Mouse (Mus musculus) heart, embryonic 14.5 days (tissue): Measurements from ENCODE around the gene Magi2. TPM values are rescaled to one million over a fixed set of nuclear protein-coding genes. Genes with fewer than 3 reads are reported as not detected.

Source experiments
- ATAC-seq: fragments of 200-750 bp; cut with Nextera tagmentation; 2 replicates; pipeline ENCODE4 v1.8.0; 2017; ENCODE audit warnings: low read depth, moderate TSS enrichment; ENCODE audit not compliant: insufficient number of reproducible peaks, insufficient read depth, low FRiP score
- H3K27ac ChIP-seq, 2 experiments: fragments of 200-500 bp in 1 of 2; fragments of 300-500 bp in 1 of 2; sonication (generic) in 1 of 2; replicated peaks in 1 of 2; 2 replicates each; pipeline ENCODE4 v1.5.1; 2012 to 2014; ENCODE audit warnings: low read depth in 2 of 2, low read length in 2 of 2, control low read depth in 1 of 2, mild to moderate bottlenecking in 1 of 2, mixed read lengths in 1 of 2; ENCODE audit not compliant: control insufficient read depth in 1 of 2, insufficient read depth in 1 of 2
- H3K27me3 ChIP-seq: fragments of 300-500 bp; sonication (generic); 2 replicates; pipeline ENCODE4 v1.6.1; 2014; ENCODE audit warnings: mild to moderate bottlenecking, low read length, control low read depth; ENCODE audit not compliant: control insufficient read depth, insufficient read depth
- H3K36me3 ChIP-seq: fragments of 300-500 bp; sonication (generic); 2 replicates; pipeline ENCODE4 v1.6.1; 2014; ENCODE audit warnings: mild to moderate bottlenecking, control low read depth, low read length, mixed read lengths; ENCODE audit not compliant: control insufficient read depth, insufficient read depth
- H3K4me1 ChIP-seq, 2 experiments: fragments of 200-500 bp in 1 of 2; fragments of 300-500 bp in 1 of 2; sonication (generic) in 1 of 2; 2 replicates each; pipeline ENCODE4 v1.6.1; 2012 to 2014; ENCODE audit warnings: low read length in 2 of 2, control low read depth in 1 of 2, mixed read lengths in 1 of 2; ENCODE audit not compliant: control insufficient read depth in 2 of 2, insufficient read depth in 2 of 2
- H3K4me2 ChIP-seq: fragments of 300-500 bp; sonication (generic); 2 replicates; pipeline ENCODE4 v1.6.1; 2014; ENCODE audit warnings: mild to moderate bottlenecking, low read length
- H3K4me3 ChIP-seq, 2 experiments: fragments of 200-500 bp in 1 of 2; fragments of 300-500 bp in 1 of 2; sonication (generic) in 1 of 2; 2 replicates each; pipeline ENCODE4 v1.5.1; 2012 to 2014; ENCODE audit warnings: low read length in 2 of 2, mild to moderate bottlenecking in 2 of 2, control low read depth in 1 of 2, low read depth in 1 of 2, moderate library complexity in 1 of 2; ENCODE audit not compliant: control insufficient read depth in 1 of 2, insufficient read depth in 1 of 2
- H3K9ac ChIP-seq: fragments of 300-500 bp; sonication (generic); 2 replicates; pipeline ENCODE4 v1.6.1; 2014; ENCODE audit warnings: mild to moderate bottlenecking, low read length
- H3K9me3 ChIP-seq: fragments of 300-500 bp; sonication (generic); 2 replicates; pipeline ENCODE4 v1.6.1; 2016; ENCODE audit warnings: low read length, control low read depth; ENCODE audit not compliant: control insufficient read depth
- WGBS: fragments of 180-500 bp; shearing (Covaris S2); extraction: QIAGEN DNeasy Blood & Tissue Kit; methylation state at CpG from one replicate; pipeline ENCODE4 v1.1.7; 2014; 5-methylcytosine and 5-hydroxymethylcytosine counted together
- polyA plus RNA-seq: library from polyadenylated mRNA; unstranded; fragments of >200 nt; fragmentation: Nextera tagmentation; extraction: Ambion mirVana; gene quantifications from 2 replicates; pipeline ENCODE4 v1.2.1, GENCODE M21; 2014

The Magi2 gene
- polyA plus RNA-seq, 1 experiment from 2014 or later = 3.4 TPM

GRCm38 (mm10) chr5:20432148-20432813 is 1205.4 kb downstream of the Magi2 start:
- Histone ChIP-seq H3K9me3 (no peaks in the 10 kb centered on the region), H3K9ac (no peak overlapping the region), H3K4me1 (no peaks in the 10 kb centered on the region), H3K27me3 (no peaks in the 10 kb centered on the region), H3K4me3 (no peak overlapping the region), H3K27ac (no peak overlapping the region), H3K36me3 (no peaks in the 10 kb centered on the region), H3K4me2 (no peak overlapping the region)
- no peak for ATAC-seq
- WGBS = 48% methylated on average over 9 of the region's 9 CpGs

DNA sequence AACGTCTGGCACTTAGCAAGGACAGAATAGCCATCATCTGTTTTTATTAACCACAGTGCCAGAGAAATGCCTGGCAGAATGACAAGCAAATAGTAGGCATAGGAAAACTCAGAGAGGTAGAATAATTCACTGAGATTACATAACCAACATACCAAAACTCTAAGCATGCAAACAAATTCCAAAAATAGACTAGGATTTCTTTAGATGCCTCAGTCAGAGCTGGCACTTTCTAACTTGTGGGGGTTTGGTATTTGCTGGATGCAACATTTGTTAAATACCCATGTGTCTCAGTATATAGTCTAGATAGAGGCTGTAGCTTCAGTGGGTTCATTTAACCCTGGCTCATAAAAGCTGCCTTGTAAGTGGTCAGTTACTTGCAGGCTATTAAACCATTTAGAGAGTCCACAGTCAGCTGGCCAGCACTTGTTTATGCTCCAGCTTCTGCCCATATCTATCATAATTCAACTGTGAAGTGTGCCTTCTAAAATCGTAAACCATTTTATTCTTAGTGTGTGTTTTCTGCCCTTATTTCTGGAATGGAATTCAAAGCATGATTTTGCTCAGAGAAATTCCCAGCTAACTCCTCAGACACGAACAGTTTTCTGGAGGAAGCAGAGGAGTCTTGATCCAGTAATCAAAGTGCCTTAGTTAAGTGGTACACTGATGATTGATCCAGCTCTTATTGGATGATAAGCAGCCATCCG is 1219.8 kb downstream of the Magi2 start:
- no peak overlapping the region for H3K4me3 ChIP-seq
- 29% methylated on average over 4 of the region's 4 CpGs for WGBS
- ATAC-seq = no peak
- H3K4me1 ChIP-seq = peaks cover 0 to 8% of the 10 kb centered on the region in 2 experiments; a peak in 2 of 4 replicates
- H3K4me2 ChIP-seq = no peak overlapping the region
- H3K9me3 ChIP-seq = no peaks in the 10 kb centered on the region
- no peaks in the 10 kb centered on the region for H3K27me3 ChIP-seq
- H3K9ac ChIP-seq = no peak overlapping the region
- no peak overlapping the region; a peak in 1 of 4 replicates for H3K27ac ChIP-seq
- H3K36me3 ChIP-seq = no peaks in the 10 kb centered on the region

DNA sequence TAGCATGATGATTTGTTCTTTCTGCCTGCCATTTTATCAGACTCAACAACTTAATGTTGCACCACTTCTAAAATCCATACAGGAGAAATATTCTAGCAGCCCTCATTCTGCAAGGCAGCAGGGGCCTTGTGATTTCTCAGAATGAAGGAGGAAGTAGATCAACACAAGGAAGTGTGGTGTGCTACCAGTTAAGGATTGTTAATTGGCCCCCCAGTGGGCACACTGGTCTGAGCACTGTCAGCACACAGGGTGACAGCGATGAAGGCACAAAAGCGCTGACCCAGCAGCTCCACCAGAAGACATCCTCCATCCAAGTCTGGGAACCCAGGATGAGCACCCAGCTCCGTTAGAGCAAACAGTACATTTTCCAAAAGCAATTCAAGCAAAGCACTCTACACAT is 1229.3 kb downstream of the Magi2 start:
- Histone ChIP-seq H3K27me3 (no peaks in the 10 kb centered on the region), H3K4me2 (no peak overlapping the region), H3K9me3 (no peaks in the 10 kb centered on the region), H3K27ac (no peak overlapping the region), H3K4me3 (no peak overlapping the region), H3K9ac (no peak overlapping the region), H3K4me1 (no peaks in the 10 kb centered on the region), H3K36me3 (no peaks in the 10 kb centered on the region)
- WGBS = 42% methylated on average over 3 of the region's 3 CpGs
- no peak for ATAC-seq

- ATAC-seq = no peak
Observed at GRCm38 (mm10) chr5:20457742-20458510, 1231.1 kb downstream of the Magi2 start.

GRCm38 (mm10) chr5:20461709-20462108 is 1234.9 kb downstream of the Magi2 start:
- WGBS = 61% methylated on average over 2 of the region's 2 CpGs
- ATAC-seq = no peak
- H3K36me3 ChIP-seq = no peaks in the 10 kb centered on the region
- H3K9me3 ChIP-seq = no peaks in the 10 kb centered on the region
- H3K4me3 ChIP-seq = no peak overlapping the region
- H3K9ac ChIP-seq = no peak overlapping the region
- no peaks in the 10 kb centered on the region for H3K4me1 ChIP-seq
- no peak overlapping the region for H3K4me2 ChIP-seq
- H3K27ac ChIP-seq = no peak overlapping the region
- no peaks in the 10 kb centered on the region for H3K27me3 ChIP-seq

More at GRCm38 (mm10) chr5:20457742-20458510, 1231.1 kb downstream of the Magi2 start:
- no peak overlapping the region for H3K4me3 ChIP-seq
- no peaks in the 10 kb centered on the region for H3K9me3 ChIP-seq
- H3K36me3 ChIP-seq = no peaks in the 10 kb centered on the region
- no peak overlapping the region for H3K27ac ChIP-seq
- H3K4me2 ChIP-seq = no peak overlapping the region
- H3K4me1 ChIP-seq = no peaks in the 10 kb centered on the region
- H3K27me3 ChIP-seq = no peaks in the 10 kb centered on the region
- 80% methylated on average over 7 of the region's 7 CpGs for whole genome bisulfite sequencing
- no peak overlapping the region for H3K9ac ChIP-seq

GRCm38 (mm10) chr5:20462376-20462775 is 1235.5 kb downstream of the Magi2 start:
- Histone ChIP-seq H3K36me3 (no peaks in the 10 kb centered on the region), H3K27me3 (no peaks in the 10 kb centered on the region), H3K4me2 (no peak overlapping the region), H3K4me3 (no peak overlapping the region), H3K9ac (no peak overlapping the region), H3K27ac (no peak overlapping the region), H3K4me1 (no peaks in the 10 kb centered on the region), H3K9me3 (no peaks in the 10 kb centered on the region)
- ATAC-seq = no peak
- 65% methylated on average over 2 of the region's 2 CpGs for WGBS

GRCm38 (mm10) chr5:20469721-20470120 is 1242.9 kb downstream of the Magi2 start:
- Histone ChIP-seq H3K9me3 (peaks cover 6% of the 10 kb centered on the region), H3K4me3 (no peak overlapping the region), H3K9ac (no peak overlapping the region), H3K27ac (no peak overlapping the region), H3K27me3 (no peaks in the 10 kb centered on the region), H3K36me3 (no peaks in the 10 kb centered on the region), H3K4me1 (no peaks in the 10 kb centered on the region), H3K4me2 (no peak overlapping the region)
- WGBS = 71% methylated on average over 3 of the region's 3 CpGs
- ATAC-seq = no peak
